Mouse (Mus musculus) forebrain, postnatal 0 days (tissue): Measurements from ENCODE around the gene Uba52. TPM values are rescaled to one million over a fixed set of nuclear protein-coding genes. Genes with fewer than 3 reads are reported as not detected.

Experiments used
- ATAC-seq: fragments of 200-750 bp; cut with Nextera tagmentation; 2 replicates; pipeline ENCODE4 v1.8.0; 2017; ENCODE audit warnings: mild to moderate bottlenecking, moderate library complexity
- DNase-seq: peaks from one replicate; pipeline ENCODE4 v3.0.0-alpha.2; 2015
- H3K27ac ChIP-seq: fragments of 300-500 bp; sonication (generic); 2 replicates; pipeline ENCODE4 v1.5.1; 2014; ENCODE audit warnings: low read depth, mild to moderate bottlenecking, antibody characterized with exemption, low read length, moderate library complexity, mixed read lengths
- H3K27me3 ChIP-seq: fragments of 300-500 bp; sonication (generic); 2 replicates; pipeline ENCODE4 v1.6.1; 2014; ENCODE audit warnings: mild to moderate bottlenecking, low read length, mixed read lengths; ENCODE audit not compliant: insufficient read depth
- H3K36me3 ChIP-seq: fragments of 300-500 bp; sonication (generic); 2 replicates; pipeline ENCODE4 v1.6.1; 2014; ENCODE audit warnings: mild to moderate bottlenecking, moderate library complexity; ENCODE audit not compliant: insufficient read depth
- H3K4me1 ChIP-seq: fragments of 300-500 bp; sonication (generic); 2 replicates; pipeline ENCODE4 v1.6.1; 2014; ENCODE audit warnings: antibody characterized with exemption; ENCODE audit not compliant: insufficient read depth
- H3K4me2 ChIP-seq: fragments of 300-500 bp; sonication (generic); 2 replicates; pipeline ENCODE4 v1.6.1; 2014; ENCODE audit warnings: low read depth, mild to moderate bottlenecking, moderate library complexity
- H3K4me3 ChIP-seq: fragments of 300-500 bp; sonication (generic); 2 replicates; pipeline ENCODE4 v1.5.1; 2014; ENCODE audit warnings: low read depth, low read length, mixed read lengths
- H3K9ac ChIP-seq: fragments of 300-500 bp; sonication (generic); 2 replicates; pipeline ENCODE4 v1.6.1; 2014; ENCODE audit warnings: mild to moderate bottlenecking
- H3K9me3 ChIP-seq: fragments of 300-500 bp; sonication (generic); 2 replicates; pipeline ENCODE4 v1.6.1; 2016; ENCODE audit warnings: low read length
- CTCF ChIP-seq: sonication (generic); IDR thresholded peaks from 2 replicates; pipeline ENCODE4 v1.5.1; 2016; ENCODE audit warnings: antibody characterized with exemption, control low read depth, low read depth
- WGBS: fragments of 180-500 bp; shearing (Covaris S2); extraction: QIAGEN DNeasy Blood & Tissue Kit; methylation state at CpG from one replicate; pipeline ENCODE4 v1.1.7; 2014; 5-methylcytosine and 5-hydroxymethylcytosine counted together
- polyA plus RNA-seq: library from polyadenylated mRNA; unstranded; fragments of >200 nt; fragmentation: Nextera tagmentation; extraction: Ambion mirVana; gene quantifications from 2 replicates; pipeline ENCODE4 v1.2.1, GENCODE M21; 2015
- total RNA-seq: library from RNA; depleted of rRNA; stranded (reverse); fragments of >200 nt; gene quantifications from 2 replicates; pipeline ENCODE4 v1.2.3, GENCODE M21; 2014

Gene Uba52
- total and polyA plus RNA-seq, 2 experiments from 2014 or later: 459 to 808 TPM

- TF ChIP-seq CTCF: no peak
- Histone ChIP-seq H3K9me3 (no peaks in the 10 kb centered on the region), H3K36me3 (no peaks in the 10 kb centered on the region), H3K27me3 (no peaks in the 10 kb centered on the region), H3K27ac (no peak overlapping the region), H3K4me3 (no peak overlapping the region), H3K4me2 (no peak overlapping the region), H3K9ac (no peak overlapping the region), H3K4me1 (no peaks in the 10 kb centered on the region)
- peak; percentile 53; the same call in 1 of the 2 replicates for ATAC-seq
- DNase-seq: no peak
- WGBS: 44% methylated on average over 10 of the region's 10 CpGs
Observed at GRCm38 (mm10) chr8:70469295-70469916, 41.2 kb downstream of the Uba52 start.

GRCm38 (mm10) chr8:70468733-70469132, 41.9 kb downstream of the Uba52 start:
- TF ChIP-seq CTCF: no peak
- WGBS: 90% methylated on average over 4 of the region's 4 CpGs

GRCm38 (mm10) chr8:70467907-70468306, 42.7 kb downstream of the Uba52 start:
- Histone ChIP-seq H3K27ac (no peak overlapping the region), H3K9me3 (no peaks in the 10 kb centered on the region), H3K36me3 (no peaks in the 10 kb centered on the region), H3K4me2 (no peak overlapping the region), H3K9ac (no peak overlapping the region), H3K4me1 (no peaks in the 10 kb centered on the region), H3K27me3 (no peaks in the 10 kb centered on the region), H3K4me3 (no peak overlapping the region)
- ATAC-seq (no peak), DNase-seq (no peak)
- WGBS: 62% methylated on average over 1 of the region's 1 CpGs
- TF ChIP-seq CTCF: no peak

More at GRCm38 (mm10) chr8:70468733-70469132, 41.9 kb downstream of the Uba52 start:
- ATAC-seq (no peak), DNase-seq (no peak)
- H3K27ac ChIP-seq: no peak overlapping the region
- H3K4me1 ChIP-seq: no peaks in the 10 kb centered on the region
- no peak overlapping the region for H3K4me2 ChIP-seq
- H3K36me3 ChIP-seq: no peaks in the 10 kb centered on the region
- no peak overlapping the region for H3K9ac ChIP-seq
- no peaks in the 10 kb centered on the region for H3K9me3 ChIP-seq
- H3K27me3 ChIP-seq: no peaks in the 10 kb centered on the region
- H3K4me3 ChIP-seq: no peak overlapping the region

GRCm38 (mm10) chr8:70467229-70467725, 43.3 kb downstream of the Uba52 start:
- no peak overlapping the region for H3K4me3 ChIP-seq
- H3K4me2 ChIP-seq: no peak overlapping the region
- no peak overlapping the region for H3K27ac ChIP-seq
- ATAC-seq: no peak
- H3K36me3 ChIP-seq: no peaks in the 10 kb centered on the region
- H3K9me3 ChIP-seq: no peaks in the 10 kb centered on the region
- H3K9ac ChIP-seq: no peak overlapping the region
- no peak for TF ChIP-seq CTCF
- DNase-seq: no peak
- H3K27me3 ChIP-seq: no peaks in the 10 kb centered on the region
- 87% methylated on average over 5 of the region's 5 CpGs for WGBS
- H3K4me1 ChIP-seq: no peaks in the 10 kb centered on the region

- Histone ChIP-seq H3K27me3 (no peaks in the 10 kb centered on the region), H3K27ac (no peak overlapping the region), H3K9me3 (no peaks in the 10 kb centered on the region), H3K36me3 (no peaks in the 10 kb centered on the region), H3K4me3 (no peak overlapping the region), H3K4me1 (no peaks in the 10 kb centered on the region), H3K9ac (no peak overlapping the region), H3K4me2 (no peak overlapping the region)
- no peak for ATAC-seq
- WGBS: 79% methylated on average over 11 of the region's 11 CpGs
- no peak for DNase-seq
- no peak for TF ChIP-seq CTCF
Observed at GRCm38 (mm10) chr8:70466771-70467170, 43.8 kb downstream of the Uba52 start.

- no peak for DNase-seq
- Histone ChIP-seq H3K27me3 (no peaks in the 10 kb centered on the region), H3K4me2 (no peak overlapping the region), H3K36me3 (no peaks in the 10 kb centered on the region), H3K27ac (no peak overlapping the region), H3K4me1 (no peaks in the 10 kb centered on the region), H3K4me3 (no peak overlapping the region), H3K9ac (no peak overlapping the region), H3K9me3 (no peaks in the 10 kb centered on the region)
- 86% methylated on average over 4 of the region's 4 CpGs for WGBS
- ATAC-seq: no peak
- TF ChIP-seq CTCF: no peak
Observed at GRCm38 (mm10) chr8:70466305-70466704, 44.3 kb downstream of the Uba52 start.

- no peak for TF ChIP-seq CTCF
- Histone ChIP-seq H3K4me3 (no peak overlapping the region), H3K4me1 (no peaks in the 10 kb centered on the region), H3K4me2 (no peak overlapping the region), H3K27me3 (no peaks in the 10 kb centered on the region), H3K36me3 (no peaks in the 10 kb centered on the region), H3K9ac (no peak overlapping the region), H3K9me3 (no peaks in the 10 kb centered on the region), H3K27ac (no peak overlapping the region)
- WGBS: 96% methylated on average over 4 of the region's 4 CpGs
- ATAC-seq (no peak), DNase-seq (no peak)
Observed at GRCm38 (mm10) chr8:70465701-70466100, 44.9 kb downstream of the Uba52 start.
